Comparison of ENCODE assay signal across 23 mouse cellular contexts in the genomic region with DNA sequence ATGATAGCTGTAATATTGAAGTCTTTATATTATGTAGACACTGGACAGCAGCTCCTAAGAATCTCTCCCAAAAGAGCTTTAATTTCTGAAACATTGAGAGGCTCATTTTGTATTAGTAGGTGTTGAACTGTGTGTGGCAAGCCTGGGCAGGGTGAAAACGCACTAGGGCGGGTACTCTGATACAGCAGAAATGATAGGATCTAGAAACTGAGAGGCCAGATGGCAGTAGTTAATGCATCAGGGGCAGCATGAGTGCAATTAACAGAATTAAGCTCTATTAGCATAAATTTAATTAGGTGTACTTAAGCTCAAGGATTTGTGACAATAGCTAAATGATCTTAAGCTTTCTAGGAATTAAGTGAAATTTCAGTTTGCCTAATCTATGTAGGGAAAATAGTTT.
DNase-seq lines count a peak whose midpoint lies in the region; ATAC-seq lines count a peak whose summit lies in the region.
"Had no signal": no experiment of that assay in that cellular context is flagged by ENCODE, and none has a peak within 500 bp of the region (broad histone marks: within the 10 kb centered on the region; RNA-seq: fewer than 3 reads in every experiment).

No protein-coding gene starts in this region.

- no peak overlapping the region for H3K9ac ChIP-seq in hindbrain, embryonic 13.5 days
- no peak overlapping the region for H3K9ac ChIP-seq in forebrain, embryonic 12.5 days
- H3K9ac ChIP-seq in forebrain, embryonic 16.5 days (replicated peaks; ENCODE audit: low read depth, low read length): no peak overlapping the region
- H3K9ac ChIP-seq in neural tube, embryonic 13.5 days: no peak overlapping the region
- H3K9ac ChIP-seq: embryonic facial prominence, embryonic 12.5 days; hindbrain, embryonic 15.5 days; kidney, embryonic 15.5 days; limb, embryonic 13.5 days; liver, embryonic 13.5 days; lung, embryonic 15.5 days had no signal

- H3K9me3 ChIP-seq in hindbrain, embryonic 13.5 days: no peaks in the 10 kb centered on the region
- H3K9me3 ChIP-seq in hindbrain, embryonic 10.5 days: no peaks in the 10 kb centered on the region
- H3K9me3 ChIP-seq in forebrain, embryonic 12.5 days: no peaks in the 10 kb centered on the region
- no peaks in the 10 kb centered on the region for H3K9me3 ChIP-seq in forebrain, embryonic 16.5 days (ENCODE audit: control insufficient read depth, low read length)
- no peaks in the 10 kb centered on the region for H3K9me3 ChIP-seq in neural tube, embryonic 13.5 days
- H3K9me3 ChIP-seq: embryonic facial prominence, embryonic 12.5 days; heart, embryonic 10.5 days; hindbrain, embryonic 15.5 days; kidney, embryonic 15.5 days; limb, embryonic 13.5 days; liver, embryonic 13.5 days; lung, embryonic 15.5 days had no signal

- H3K4me3 ChIP-seq in hindbrain, embryonic 13.5 days: no peak overlapping the region
- no peak overlapping the region for H3K4me3 ChIP-seq in hindbrain, embryonic 10.5 days
- no peak overlapping the region for H3K4me3 ChIP-seq in forebrain, embryonic 12.5 days (replicated peaks)
- H3K4me3 ChIP-seq in forebrain, embryonic 16.5 days (replicated peaks; ENCODE audit: low read length): no peak overlapping the region
- H3K4me3 ChIP-seq in neural tube, embryonic 13.5 days: no peak overlapping the region
- H3K4me3 ChIP-seq: embryonic facial prominence, embryonic 12.5 days; erythroblast, embryonic 14.5 days; heart, embryonic 10.5 days; hindbrain, embryonic 15.5 days; kidney, embryonic 15.5 days; limb, embryonic 13.5 days; liver, embryonic 13.5 days; lung, embryonic 15.5 days had no signal

- DNase-seq in hindbrain, embryonic 10.5 days (ENCODE audit: low spot score): no peak
- DNase-seq in gastrocnemius, adult 18-20 months (ENCODE audit: low spot score): no peak
- DNase-seq in heart, adult 18-20 months: no peak
- DNase-seq in lung, postnatal 25 days (ENCODE audit: low spot score): no peak
- DNase-seq: B cell, adult 2 months; cerebellum, adult 8-10 months; gastrocnemius, postnatal 36 days; liver, embryonic 13.5 days; right cerebral cortex, adult 18-20 months; thymus, postnatal 14 days had no signal

- H3K27ac ChIP-seq in hindbrain, embryonic 13.5 days: no peak overlapping the region
- H3K27ac ChIP-seq in hindbrain, embryonic 10.5 days: no peak overlapping the region
- no peak overlapping the region for H3K27ac ChIP-seq in forebrain, embryonic 12.5 days
- H3K27ac ChIP-seq in forebrain, embryonic 16.5 days (ENCODE audit: low read length): no peak overlapping the region
- no peak overlapping the region for H3K27ac ChIP-seq in neural tube, embryonic 13.5 days (replicated peaks)
- H3K27ac ChIP-seq: embryonic facial prominence, embryonic 12.5 days; heart, embryonic 10.5 days; hindbrain, embryonic 15.5 days; kidney, embryonic 15.5 days; limb, embryonic 13.5 days; liver, embryonic 13.5 days; lung, embryonic 15.5 days; stomach, postnatal 0 days had no signal

- ATAC-seq in hindbrain, embryonic 13.5 days (ENCODE audit: low FRiP score): peak; percentile 71; the same call in 1 of the 2 replicates
- peak; percentile 85; the same call in 1 of the 2 replicates for ATAC-seq in forebrain, embryonic 12.5 days (ENCODE audit: low FRiP score)
- ATAC-seq in forebrain, embryonic 16.5 days: peak; percentile 93
- peak; percentile 89 for ATAC-seq in neural tube, embryonic 13.5 days (ENCODE audit: low read depth)
- ATAC-seq: intestine, postnatal 0 days had no signal

- H3K4me1 ChIP-seq in hindbrain, embryonic 13.5 days (replicated peaks): no peaks in the 10 kb centered on the region
- H3K4me1 ChIP-seq in hindbrain, embryonic 10.5 days (replicated peaks): no peaks in the 10 kb centered on the region
- H3K4me1 ChIP-seq in forebrain, embryonic 12.5 days: no peaks in the 10 kb centered on the region
- no peaks in the 10 kb centered on the region for H3K4me1 ChIP-seq in forebrain, embryonic 16.5 days (replicated peaks; ENCODE audit: control insufficient read depth, insufficient read depth, low read length)
- H3K4me1 ChIP-seq in neural tube, embryonic 13.5 days (replicated peaks): no peaks in the 10 kb centered on the region
- H3K4me1 ChIP-seq: embryonic facial prominence, embryonic 12.5 days; heart, embryonic 10.5 days; hindbrain, embryonic 15.5 days; kidney, embryonic 15.5 days; limb, embryonic 13.5 days; liver, embryonic 13.5 days; lung, embryonic 15.5 days had no signal

- no peaks in the 10 kb centered on the region for H3K27me3 ChIP-seq in hindbrain, embryonic 13.5 days
- H3K27me3 ChIP-seq in hindbrain, embryonic 10.5 days (ENCODE audit: insufficient read depth, poor library complexity, severe bottlenecking): no peaks in the 10 kb centered on the region
- no peaks in the 10 kb centered on the region for H3K27me3 ChIP-seq in forebrain, embryonic 12.5 days
- H3K27me3 ChIP-seq in forebrain, embryonic 16.5 days (replicated peaks; ENCODE audit: control insufficient read depth, insufficient read depth, low read length): no peaks in the 10 kb centered on the region
- no peaks in the 10 kb centered on the region for H3K27me3 ChIP-seq in neural tube, embryonic 13.5 days
- H3K27me3 ChIP-seq: embryonic facial prominence, embryonic 12.5 days; hindbrain, embryonic 15.5 days; kidney, embryonic 15.5 days; limb, embryonic 13.5 days; liver, embryonic 13.5 days; lung, embryonic 15.5 days had no signal

- no peaks in the 10 kb centered on the region for H3K36me3 ChIP-seq in hindbrain, embryonic 13.5 days
- H3K36me3 ChIP-seq in hindbrain, embryonic 10.5 days: no peaks in the 10 kb centered on the region
- no peaks in the 10 kb centered on the region for H3K36me3 ChIP-seq in forebrain, embryonic 12.5 days (replicated peaks)
- no peaks in the 10 kb centered on the region for H3K36me3 ChIP-seq in forebrain, embryonic 16.5 days (ENCODE audit: control insufficient read depth, insufficient read depth)
- H3K36me3 ChIP-seq in neural tube, embryonic 13.5 days: no peaks in the 10 kb centered on the region
- H3K36me3 ChIP-seq: embryonic facial prominence, embryonic 12.5 days; heart, embryonic 10.5 days; hindbrain, embryonic 15.5 days; kidney, embryonic 15.5 days; limb, embryonic 13.5 days; liver, embryonic 13.5 days; lung, embryonic 15.5 days had no signal

- no peak overlapping the region for H3K4me2 ChIP-seq in hindbrain, embryonic 13.5 days
- H3K4me2 ChIP-seq in forebrain, embryonic 12.5 days: no peak overlapping the region
- H3K4me2 ChIP-seq in forebrain, embryonic 16.5 days (ENCODE audit: low read length): no peak overlapping the region
- H3K4me2 ChIP-seq in neural tube, embryonic 13.5 days: no peak overlapping the region
- H3K4me2 ChIP-seq: embryonic facial prominence, embryonic 12.5 days; hindbrain, embryonic 15.5 days; kidney, embryonic 15.5 days; limb, embryonic 13.5 days; liver, embryonic 13.5 days; lung, embryonic 15.5 days had no signal

- 55% methylated on average over 2 of the region's 2 CpGs for WGBS in hindbrain, embryonic 13.5 days
- 79% methylated on average over 2 of the region's 2 CpGs for WGBS in hindbrain, embryonic 10.5 days
- WGBS in forebrain, embryonic 12.5 days: 24% methylated on average over 2 of the region's 2 CpGs
- WGBS in forebrain, embryonic 16.5 days: 11% methylated on average over 2 of the region's 2 CpGs
- WGBS in neural tube, embryonic 13.5 days: 38% methylated on average over 2 of the region's 2 CpGs
